ENCODE assay signal across 24 mouse cellular contexts in genomic region chr6:82133592-82133978, GRCm38 (mm10).
A peak's percentile ranks its signal among the peaks of the same experiment; 100 is the strongest.
DNase-seq lines count a peak whose midpoint lies in the region; ATAC-seq and TF ChIP-seq lines count a peak whose summit lies in the region.
"Had no signal": no experiment of that assay in that cellular context is flagged by ENCODE, and none has a peak within 500 bp of the region (broad histone marks: within the 10 kb centered on the region; RNA-seq: fewer than 3 reads in every experiment).

No protein-coding gene starts in this region.

- WGBS in hindbrain, embryonic 12.5 days, result 70% methylated on average over 7 of the region's 7 CpGs
- WGBS in hindbrain, embryonic 10.5 days, result 90% methylated on average over 7 of the region's 7 CpGs
- 69% methylated on average over 7 of the region's 7 CpGs for WGBS in midbrain, postnatal 0 days
- 73% methylated on average over 7 of the region's 7 CpGs for WGBS in midbrain, embryonic 16.5 days
- 52% methylated on average over 7 of the region's 7 CpGs for WGBS in hindbrain, embryonic 14.5 days
- 67% methylated on average over 7 of the region's 7 CpGs for WGBS in hindbrain, postnatal 0 days

- no peaks in the 10 kb centered on the region for H3K27me3 ChIP-seq in hindbrain, embryonic 12.5 days
- no peaks in the 10 kb centered on the region for H3K27me3 ChIP-seq in hindbrain, embryonic 10.5 days (ENCODE audit: insufficient read depth, poor library complexity, severe bottlenecking)
- no peaks in the 10 kb centered on the region for H3K27me3 ChIP-seq in midbrain, postnatal 0 days (ENCODE audit: insufficient read depth, low read length)
- no peaks in the 10 kb centered on the region for H3K27me3 ChIP-seq in midbrain, embryonic 16.5 days (ENCODE audit: control insufficient read depth, insufficient read depth, low read depth, low read length)
- no peaks in the 10 kb centered on the region for H3K27me3 ChIP-seq in hindbrain, embryonic 14.5 days (ENCODE audit: control insufficient read depth, insufficient read depth, low read length)
- no peaks in the 10 kb centered on the region for H3K27me3 ChIP-seq in hindbrain, postnatal 0 days (ENCODE audit: insufficient read depth, low read length)
- H3K27me3 ChIP-seq: CH12.LX; embryonic facial prominence, embryonic 12.5 days; forebrain, embryonic 13.5 days; heart, embryonic 15.5 days; Patski had no signal

- DNase-seq in hindbrain, embryonic 10.5 days (ENCODE audit: low spot score), result no peak
- DNase-seq in midbrain, postnatal 0 days (ENCODE audit: low spot score), result peak; percentile 22
- no peak for DNase-seq in hindbrain, embryonic 14.5 days (ENCODE audit: low spot score)
- peak; percentile 11 for DNase-seq in hindbrain, postnatal 0 days (ENCODE audit: low spot score)
- no peak for DNase-seq in ovary, adult 18-20 months (ENCODE audit: low spot score)
- DNase-seq: adrenal gland, postnatal 14 days; cerebellum, adult 11-12 months; cerebellum, adult 9-10 months; cerebellum, postnatal 25 days; forebrain, postnatal 0 days; gastrocnemius, adult 2 months; gastrocnemius, postnatal 36 days; heart, adult 18-20 months; heart, postnatal 14 days had no signal

- peaks cover 16% of the 10 kb centered on the region for H3K4me1 ChIP-seq in hindbrain, embryonic 12.5 days
- peaks cover 21% of the 10 kb centered on the region for H3K4me1 ChIP-seq in hindbrain, embryonic 10.5 days (replicated peaks)
- H3K4me1 ChIP-seq in midbrain, postnatal 0 days (ENCODE audit: insufficient read depth, low read length), result no peaks in the 10 kb centered on the region
- no peaks in the 10 kb centered on the region for H3K4me1 ChIP-seq in midbrain, embryonic 16.5 days (ENCODE audit: control insufficient read depth, insufficient read depth, low read length)
- 0 out of 2 replicates have a peak, but pooled peaks cover 3% of the 10 kb centered on the region for H3K4me1 ChIP-seq in hindbrain, embryonic 14.5 days (replicated peaks; ENCODE audit: control insufficient read depth, insufficient read depth, low read length)
- no peaks in the 10 kb centered on the region for H3K4me1 ChIP-seq in hindbrain, postnatal 0 days (ENCODE audit: insufficient read depth, low read length)
- H3K4me1 ChIP-seq: embryonic facial prominence, embryonic 12.5 days had no signal

- no peak for TF ChIP-seq CTCF in midbrain, postnatal 0 days (IDR thresholded peaks at IDR 0.05)
- no peak for TF ChIP-seq CTCF in hindbrain, postnatal 0 days (IDR thresholded peaks at IDR 0.05; ENCODE audit: low read depth)

- 0 out of 2 replicates have a peak, but pooled peaks have one; percentile 23 for ATAC-seq in hindbrain, embryonic 12.5 days (ENCODE audit: low FRiP score)
- ATAC-seq in midbrain, postnatal 0 days (ENCODE audit: low FRiP score), result no peak
- no peak for ATAC-seq in midbrain, embryonic 16.5 days
- ATAC-seq in hindbrain, embryonic 14.5 days (ENCODE audit: low FRiP score), result 0 out of 2 replicates have a peak, but pooled peaks have one; percentile 37
- ATAC-seq in hindbrain, postnatal 0 days, result no peak
- ATAC-seq: activated CD4-positive, CD25-positive, alpha-beta regulatory T cell, adult 4 months; forebrain, embryonic 13.5 days; forebrain, postnatal 0 days; inflammation-experienced regulatory T-cells, adult 6 months; Patski had no signal

- peak overlapping the region; percentile 12; the same call in 1 of the 2 replicates for H3K27ac ChIP-seq in hindbrain, embryonic 12.5 days
- no peak overlapping the region for H3K27ac ChIP-seq in hindbrain, embryonic 10.5 days
- H3K27ac ChIP-seq in midbrain, postnatal 0 days (ENCODE audit: low read depth, low read length), result no peak overlapping the region
- H3K27ac ChIP-seq in midbrain, embryonic 16.5 days (ENCODE audit: low read length), result no peak overlapping the region
- H3K27ac ChIP-seq in hindbrain, embryonic 14.5 days, result no peak overlapping the region
- H3K27ac ChIP-seq in hindbrain, postnatal 0 days, result no peak overlapping the region
- H3K27ac ChIP-seq: embryonic facial prominence, embryonic 12.5 days; forebrain, embryonic 13.5 days; gastrocnemius, adult 2 months; heart, embryonic 10.5 days; heart, embryonic 15.5 days had no signal

- H3K9ac ChIP-seq in hindbrain, embryonic 12.5 days, result no peak overlapping the region
- no peak overlapping the region for H3K9ac ChIP-seq in midbrain, postnatal 0 days (replicated peaks; ENCODE audit: low read length, poor library complexity, severe bottlenecking)
- H3K9ac ChIP-seq in midbrain, embryonic 16.5 days (ENCODE audit: low read depth, low read length), result no peak overlapping the region
- no peak overlapping the region for H3K9ac ChIP-seq in hindbrain, embryonic 14.5 days
- H3K9ac ChIP-seq in hindbrain, postnatal 0 days (replicated peaks; ENCODE audit: low read length), result no peak overlapping the region
- H3K9ac ChIP-seq: embryonic facial prominence, embryonic 12.5 days; forebrain, embryonic 13.5 days; forebrain, postnatal 0 days; heart, embryonic 15.5 days had no signal

- no peaks in the 10 kb centered on the region for H3K9me3 ChIP-seq in hindbrain, embryonic 12.5 days (replicated peaks)
- no peaks in the 10 kb centered on the region for H3K9me3 ChIP-seq in hindbrain, embryonic 10.5 days
- no peaks in the 10 kb centered on the region for H3K9me3 ChIP-seq in midbrain, postnatal 0 days (ENCODE audit: low read length)
- H3K9me3 ChIP-seq in midbrain, embryonic 16.5 days (replicated peaks; ENCODE audit: control insufficient read depth, low read length, poor library complexity, severe bottlenecking), result no peaks in the 10 kb centered on the region
- no peaks in the 10 kb centered on the region for H3K9me3 ChIP-seq in hindbrain, embryonic 14.5 days (ENCODE audit: control insufficient read depth, low read length)
- no peaks in the 10 kb centered on the region for H3K9me3 ChIP-seq in hindbrain, postnatal 0 days (ENCODE audit: low read length)
- H3K9me3 ChIP-seq: embryonic facial prominence, embryonic 12.5 days; forebrain, embryonic 13.5 days; heart, embryonic 10.5 days; heart, embryonic 15.5 days had no signal

- no peak overlapping the region for H3K4me2 ChIP-seq in hindbrain, embryonic 12.5 days (replicated peaks)
- H3K4me2 ChIP-seq in midbrain, postnatal 0 days (ENCODE audit: low read depth, low read length, poor library complexity, severe bottlenecking), result no peak overlapping the region
- H3K4me2 ChIP-seq in midbrain, embryonic 16.5 days (ENCODE audit: low read length), result no peak overlapping the region
- H3K4me2 ChIP-seq in hindbrain, embryonic 14.5 days (replicated peaks), result no peak overlapping the region
- H3K4me2 ChIP-seq in hindbrain, postnatal 0 days (ENCODE audit: low read depth, low read length), result no peak overlapping the region
- H3K4me2 ChIP-seq: embryonic facial prominence, embryonic 12.5 days; forebrain, embryonic 13.5 days; heart, embryonic 15.5 days had no signal

- H3K36me3 ChIP-seq in hindbrain, embryonic 12.5 days, result no peaks in the 10 kb centered on the region
- H3K36me3 ChIP-seq in hindbrain, embryonic 10.5 days, result no peaks in the 10 kb centered on the region
- no peaks in the 10 kb centered on the region for H3K36me3 ChIP-seq in midbrain, postnatal 0 days (ENCODE audit: insufficient read depth, low read length)
- H3K36me3 ChIP-seq in midbrain, embryonic 16.5 days (ENCODE audit: control insufficient read depth, insufficient read depth, low read length), result no peaks in the 10 kb centered on the region
- H3K36me3 ChIP-seq in hindbrain, embryonic 14.5 days (replicated peaks; ENCODE audit: control insufficient read depth, insufficient read depth), result no peaks in the 10 kb centered on the region
- no peaks in the 10 kb centered on the region for H3K36me3 ChIP-seq in hindbrain, postnatal 0 days (ENCODE audit: insufficient read depth, low read length)
- H3K36me3 ChIP-seq: embryonic facial prominence, embryonic 12.5 days; heart, embryonic 10.5 days; heart, embryonic 15.5 days had no signal

- no peak overlapping the region for H3K4me3 ChIP-seq in hindbrain, embryonic 12.5 days
- no peak overlapping the region for H3K4me3 ChIP-seq in hindbrain, embryonic 10.5 days
- H3K4me3 ChIP-seq in midbrain, postnatal 0 days (ENCODE audit: low read depth, low read length), result no peak overlapping the region
- H3K4me3 ChIP-seq in midbrain, embryonic 16.5 days (ENCODE audit: low read depth, low read length), result no peak overlapping the region
- no peak overlapping the region for H3K4me3 ChIP-seq in hindbrain, embryonic 14.5 days (replicated peaks; ENCODE audit: low read length)
- no peak overlapping the region for H3K4me3 ChIP-seq in hindbrain, postnatal 0 days (ENCODE audit: low read length)
- H3K4me3 ChIP-seq: embryonic facial prominence, embryonic 12.5 days; forebrain, embryonic 13.5 days; gastrocnemius, adult 2 months; heart, embryonic 10.5 days; heart, embryonic 15.5 days had no signal

Comparison
In these comparisons a context has a peak if more than half of its experiments do, and no peak if none do; other contexts are left out.
1. ATAC-seq: peak in hindbrain, embryonic 12.5 days (single experiment) and hindbrain, embryonic 14.5 days (single experiment); none in midbrain, postnatal 0 days (single experiment), midbrain, embryonic 16.5 days (single experiment) and hindbrain, postnatal 0 days (single experiment).
2. DNase-seq: peak in midbrain, postnatal 0 days (single experiment) and hindbrain, postnatal 0 days (single experiment); none in hindbrain, embryonic 10.5 days (single experiment), hindbrain, embryonic 14.5 days (single experiment) and ovary, adult 18-20 months (single experiment).